Mouse (Mus musculus): ENCODE data around the gene Fam78b.

Fam78b gene

GRCm38 (mm10) chr1:167094589-167095148 is 93.5 kb downstream of the Fam78b start:
- DNase-seq (ENCODE audit: low spot score) = no peak

DNA sequence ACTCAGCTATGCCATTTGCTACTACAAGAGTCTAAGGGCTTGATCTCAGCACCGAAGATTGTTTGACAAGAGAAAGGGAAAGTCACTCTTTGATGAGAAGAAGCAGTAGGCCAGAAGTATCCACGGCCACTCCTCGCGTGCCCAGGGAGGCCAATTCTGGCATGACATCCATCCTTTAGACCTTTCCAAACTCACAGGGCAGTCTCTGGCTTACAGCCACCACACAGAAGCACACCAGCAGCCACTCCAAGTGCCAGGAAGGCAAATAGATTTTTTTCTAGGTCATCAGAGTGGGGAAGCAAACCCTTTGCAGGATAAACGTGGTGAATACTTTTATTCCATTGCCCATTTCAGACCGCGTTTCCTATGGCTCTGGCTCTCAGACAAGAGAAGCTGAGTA is 97.5 kb downstream of the Fam78b start:
- DNase-seq (ENCODE audit: low spot score) = no peak

GRCm38 (mm10) chr1:167102046-167102445 is 100.8 kb downstream of the Fam78b start:
- no peak for DNase-seq (ENCODE audit: low spot score)

GRCm38 (mm10) chr1:167102566-167102965 is 101.3 kb downstream of the Fam78b start:
- DNase-seq (ENCODE audit: low spot score) = no peak

DNA sequence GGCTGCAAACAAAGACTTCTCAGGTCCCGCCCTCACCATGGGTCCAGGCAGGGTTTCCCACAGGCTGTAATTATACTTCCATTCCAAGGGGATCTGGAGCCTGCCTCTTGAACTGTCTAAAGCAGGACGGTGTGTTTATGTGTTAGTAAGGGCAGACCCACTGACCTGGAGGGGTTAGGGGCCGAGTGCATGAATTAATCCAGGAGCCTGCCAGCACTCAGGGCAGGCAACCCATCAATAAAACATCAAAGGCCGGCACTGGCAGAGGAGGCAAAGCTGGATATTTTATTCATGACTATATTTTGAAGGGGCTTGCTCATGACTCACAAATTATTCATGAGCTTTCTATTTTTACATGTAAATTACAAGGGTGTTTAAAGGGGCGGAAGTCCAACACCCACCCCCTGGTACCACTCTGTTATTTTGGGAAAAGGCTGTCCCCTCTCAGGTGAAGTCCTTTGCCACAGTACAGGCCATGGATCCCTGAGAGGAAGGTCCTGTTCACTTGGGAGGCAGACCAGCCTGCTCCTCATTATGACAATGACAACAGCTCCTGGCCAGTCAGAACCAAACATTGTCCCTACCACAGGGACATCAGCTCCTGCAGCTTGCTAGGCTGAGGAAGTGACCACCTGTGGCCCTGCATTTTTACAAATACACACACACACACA is 103.9 kb downstream of the Fam78b start:
- DNase-seq (ENCODE audit: low spot score) = no peak

GRCm38 (mm10) chr1:167105916-167106315 is 104.7 kb downstream of the Fam78b start:
- no peak for DNase-seq (ENCODE audit: low spot score)

DNA sequence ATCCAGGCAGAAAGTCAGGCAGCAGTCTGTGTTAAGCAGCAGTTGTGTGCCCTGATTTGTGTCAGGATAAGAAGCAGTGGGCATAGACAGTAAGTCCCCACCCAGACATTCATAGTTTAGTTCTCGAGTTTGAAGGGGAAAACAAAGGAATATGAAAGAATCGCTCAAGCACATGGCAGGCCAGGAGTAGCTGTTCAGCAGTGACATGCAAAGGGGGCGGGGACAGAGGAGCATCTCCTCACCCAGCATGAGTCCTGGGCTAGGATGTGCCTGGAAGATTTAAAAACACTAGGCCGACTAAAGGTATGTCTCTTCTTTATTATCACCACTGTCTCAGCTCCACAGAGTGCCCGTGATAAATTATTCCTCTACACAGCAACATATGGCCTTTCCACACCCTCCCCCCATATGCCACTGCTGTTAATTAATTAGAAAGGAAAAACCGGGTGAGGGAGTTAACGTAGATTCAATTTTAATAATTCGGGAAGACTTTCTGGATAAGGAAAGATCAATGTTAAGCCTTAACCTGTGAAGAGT is 107.8 kb downstream of the Fam78b start:
- no peak for DNase-seq (ENCODE audit: low spot score)

DNA sequence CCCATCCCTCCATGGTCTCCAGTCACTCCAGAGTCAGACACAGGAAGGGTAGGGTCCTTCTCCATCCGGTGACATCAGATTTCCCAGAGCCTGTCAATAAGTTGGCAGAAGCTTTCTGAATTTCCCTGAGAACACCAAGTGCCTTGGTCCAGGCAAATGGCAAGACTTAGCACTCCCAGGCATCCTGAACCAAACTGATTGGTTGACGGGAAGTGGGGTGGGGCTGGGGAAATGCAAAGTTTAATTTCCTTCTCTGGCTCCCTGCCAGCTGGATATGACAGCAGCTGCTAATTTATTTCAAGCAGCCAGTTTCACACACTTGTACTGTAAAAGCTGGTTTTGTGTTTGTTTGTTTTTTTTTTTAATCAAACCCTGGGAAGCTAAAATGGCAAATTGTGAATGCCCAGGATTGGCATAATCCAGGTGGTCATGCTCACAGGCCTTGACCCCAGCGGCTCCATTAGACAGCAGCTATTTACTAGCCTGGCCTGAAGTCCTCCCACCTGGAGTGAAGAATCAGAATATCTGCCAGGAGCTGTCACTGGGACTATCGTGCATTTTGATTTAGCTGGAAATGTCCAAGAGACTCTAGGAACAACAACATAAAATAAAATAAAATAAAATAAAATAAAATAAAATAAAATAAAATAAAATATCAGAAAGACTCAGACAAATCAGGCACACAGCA is 113.3 kb downstream of the Fam78b start:
- DNase-seq (ENCODE audit: low spot score) = no peak

DNA sequence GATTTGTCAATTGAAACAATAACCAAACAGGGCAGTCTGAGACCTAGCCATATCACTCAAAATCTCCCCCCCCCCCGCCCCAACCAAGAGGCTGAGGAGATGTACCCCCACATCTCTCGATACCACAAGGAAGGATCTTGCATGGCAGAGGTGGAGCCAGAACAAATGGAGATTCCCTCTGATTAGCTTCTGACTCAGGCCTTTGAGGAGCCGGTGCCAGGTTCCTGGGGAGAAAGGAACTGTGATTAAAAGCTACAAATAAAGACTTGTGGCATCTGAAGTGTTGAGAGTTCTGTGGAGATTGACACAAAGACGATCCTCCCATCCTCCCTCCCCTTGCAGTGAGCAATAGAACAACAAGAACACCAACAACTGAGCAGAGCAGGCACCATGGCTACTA is 113.9 kb downstream of the Fam78b start:
- no peak for DNase-seq (ENCODE audit: low spot score)

GRCm38 (mm10) chr1:167116733-167117132 is 115.5 kb downstream of the Fam78b start:
- DNase-seq (ENCODE audit: low spot score) = no peak

- no peak for DNase-seq (ENCODE audit: low spot score)
Measured at GRCm38 (mm10) chr1:167118971-167119370, 117.8 kb downstream of the Fam78b start.

DNA sequence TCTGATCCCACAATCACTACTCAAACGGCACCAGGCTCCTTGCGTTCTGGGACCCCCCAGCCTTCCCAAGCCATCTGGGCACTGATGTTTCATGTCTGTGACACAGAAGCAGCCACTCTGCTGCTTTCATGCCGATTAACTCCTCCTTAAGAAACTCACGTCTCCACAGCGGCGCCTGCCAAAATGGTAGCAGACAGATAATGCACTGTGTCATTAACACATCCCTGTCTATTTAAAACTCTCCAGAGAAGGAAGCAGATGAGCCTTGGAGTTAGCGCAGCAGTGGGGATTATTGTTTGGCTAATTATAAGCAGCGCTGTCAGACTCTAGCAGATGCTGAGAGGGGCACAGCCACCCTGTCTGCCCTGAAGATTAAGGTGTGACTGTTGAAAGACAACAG is 118.2 kb downstream of the Fam78b start:
- DNase-seq (ENCODE audit: low spot score) = no peak

- no peak for DNase-seq (ENCODE audit: low spot score)
Measured at GRCm38 (mm10) chr1:167122436-167122835, 121.2 kb downstream of the Fam78b start.

GRCm38 (mm10) chr1:167123551-167123950 is 122.3 kb downstream of the Fam78b start:
- DNase-seq (ENCODE audit: low spot score) = no peak

DNA sequence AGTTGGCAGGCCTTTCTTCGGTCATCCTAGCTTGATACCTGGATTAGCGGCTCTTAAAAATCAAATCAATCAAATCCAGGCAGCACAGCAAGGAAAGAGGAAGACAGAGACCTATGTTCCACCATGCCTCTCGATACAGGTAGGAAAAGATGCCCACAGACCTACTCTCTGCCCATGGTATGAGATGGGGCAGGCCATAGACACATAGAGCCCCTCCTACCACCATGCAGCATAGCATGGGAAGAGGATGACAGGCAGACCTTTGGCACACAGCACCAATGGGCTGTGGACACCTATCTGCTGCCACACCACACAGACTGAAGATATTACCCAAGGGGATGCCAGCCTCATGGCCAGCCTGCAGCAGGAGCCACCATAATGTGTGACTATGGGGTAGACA is 124.7 kb downstream of the Fam78b start:
- no peak for DNase-seq (ENCODE audit: low spot score)

GRCm38 (mm10) chr1:167126292-167126691 is 125.1 kb downstream of the Fam78b start:
- DNase-seq (ENCODE audit: low spot score) = no peak

GRCm38 (mm10) chr1:167135748-167136147 is 134.5 kb downstream of the Fam78b start:
- DNase-seq (ENCODE audit: low spot score) = no peak

Data from adipocyte (in vitro differentiated cells).